Comparison of ENCODE assay signal across 21 mouse cellular contexts in the genomic region with DNA sequence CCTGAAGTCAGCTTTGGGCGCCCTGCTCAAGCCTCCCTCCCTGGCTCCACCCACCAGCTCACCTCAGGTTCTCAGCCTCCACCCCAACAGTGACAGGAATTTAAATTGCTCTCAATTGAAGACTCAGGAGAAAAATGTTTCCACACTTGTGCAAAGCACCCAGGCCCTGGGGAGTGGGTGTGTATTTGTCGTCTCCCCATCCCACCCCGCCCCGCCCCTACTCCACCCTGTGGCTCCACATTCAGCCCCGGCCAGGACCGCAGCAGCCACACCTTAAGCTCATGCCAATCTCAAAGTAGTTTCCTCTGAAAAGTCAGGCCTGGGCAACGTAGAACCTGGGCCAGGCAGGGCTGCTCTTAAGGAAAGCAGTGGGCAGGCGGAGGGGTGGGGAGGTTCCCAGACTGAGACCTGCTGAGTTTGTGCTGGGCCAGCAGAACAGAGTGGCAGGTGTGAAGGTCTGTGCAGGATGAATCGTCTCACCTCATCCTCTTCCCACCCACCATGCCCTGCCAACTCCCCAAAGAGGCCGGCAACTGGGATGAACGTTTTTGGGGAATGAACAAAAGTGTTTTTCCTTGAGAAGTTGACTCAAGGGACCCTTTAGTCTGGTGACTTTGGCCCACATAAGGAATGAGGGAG. TPM values are rescaled to one million over a fixed set of nuclear protein-coding genes. Genes with fewer than 3 reads are reported as not detected.
A peak's percentile ranks its signal among the peaks of the same experiment; 100 is the strongest.
DNase-seq lines count a peak whose midpoint lies in the region; ATAC-seq and TF ChIP-seq lines count a peak whose summit lies in the region.
"Had no signal": no experiment of that assay in that cellular context is flagged by ENCODE, and none has a peak within 500 bp of the region (broad histone marks: within the 10 kb centered on the region; RNA-seq: fewer than 3 reads in every experiment).

No protein-coding gene starts in this region.

- H3K9me3 ChIP-seq in intestine, embryonic 15.5 days, result no peaks in the 10 kb centered on the region
- H3K9me3 ChIP-seq in intestine, postnatal 0 days (ENCODE audit: control insufficient read depth), result no peaks in the 10 kb centered on the region
- no peaks in the 10 kb centered on the region for H3K9me3 ChIP-seq in E14TG2a.4 (ENCODE audit: low read length)
- no peaks in the 10 kb centered on the region for H3K9me3 ChIP-seq in forebrain, embryonic 12.5 days
- H3K9me3 ChIP-seq in kidney, embryonic 16.5 days (ENCODE audit: low read length), result no peaks in the 10 kb centered on the region
- H3K9me3 ChIP-seq: forebrain, embryonic 13.5 days; heart, embryonic 13.5 days; hindbrain, embryonic 12.5 days; neural tube, embryonic 12.5 days had no signal

- ATAC-seq in intestine, embryonic 15.5 days, result peak; percentile 48
- ATAC-seq in intestine, postnatal 0 days, result no peak
- no peak for ATAC-seq in forebrain, embryonic 12.5 days (ENCODE audit: low FRiP score)
- no peak for ATAC-seq in kidney, embryonic 16.5 days (ENCODE audit: low FRiP score, low TSS enrichment)
- ATAC-seq: forebrain, embryonic 13.5 days; inflammation-experienced regulatory T-cells, adult 6 months; Patski had no signal

- TF ChIP-seq CTCF in intestine, postnatal 0 days (IDR thresholded peaks at IDR 0.05; ENCODE audit: low read depth), result no peak
- no peak for TF ChIP-seq CTCF in E14TG2a.4 (conservative IDR thresholded peaks at IDR 0.05; ENCODE audit: low read length)

- DNase-seq in R1 (ENCODE audit: low read depth, low spot score), result peak; percentile 51
- DNase-seq: cerebellum, adult 9-10 months; gastrocnemius, postnatal 25 days; kidney, postnatal 10 days; lung, postnatal 10 days; right cerebral cortex, postnatal 14 days; thymus, postnatal 36 days had no signal

- no peak overlapping the region for H3K4me3 ChIP-seq in intestine, embryonic 15.5 days (replicated peaks)
- no peak overlapping the region for H3K4me3 ChIP-seq in intestine, postnatal 0 days (ENCODE audit: low read depth, low read length)
- H3K4me3 ChIP-seq in E14TG2a.4 (replicated peaks; ENCODE audit: low read length) (peak overlapping the region; percentile 5; the same call in 1 of the 2 replicates), myocyte (no peak overlapping the region)
- H3K4me3 ChIP-seq in forebrain, embryonic 12.5 days (replicated peaks), result no peak overlapping the region
- H3K4me3 ChIP-seq in kidney, embryonic 16.5 days (ENCODE audit: low read length), result no peak overlapping the region
- H3K4me3 ChIP-seq: forebrain, embryonic 13.5 days; heart, embryonic 13.5 days; hindbrain, embryonic 12.5 days; layer of hippocampus, adult 2 months; megakaryocyte, embryonic 14.5 days; neural tube, embryonic 12.5 days had no signal

- peaks cover 7% of the 10 kb centered on the region; the same call in 1 of the 2 replicates for H3K4me1 ChIP-seq in intestine, embryonic 15.5 days (replicated peaks)
- peaks cover 5% of the 10 kb centered on the region; the same call in 1 of the 2 replicates for H3K4me1 ChIP-seq in intestine, postnatal 0 days (replicated peaks; ENCODE audit: control insufficient read depth, insufficient read depth, low read length)
- peaks cover 26% of the 10 kb centered on the region for H3K4me1 ChIP-seq in E14TG2a.4 (replicated peaks; ENCODE audit: low read depth, low read length)
- peaks cover 8% of the 10 kb centered on the region for H3K4me1 ChIP-seq in forebrain, embryonic 12.5 days
- H3K4me1 ChIP-seq in kidney, embryonic 16.5 days (ENCODE audit: insufficient read depth, low read length), result no peaks in the 10 kb centered on the region

- H3K9ac ChIP-seq in intestine, embryonic 15.5 days, result no peak overlapping the region
- no peak overlapping the region for H3K9ac ChIP-seq in intestine, postnatal 0 days (ENCODE audit: low read depth, low read length)
- H3K9ac ChIP-seq in forebrain, embryonic 12.5 days, result no peak overlapping the region
- no peak overlapping the region for H3K9ac ChIP-seq in kidney, embryonic 16.5 days (replicated peaks; ENCODE audit: low read length)
- H3K9ac ChIP-seq: forebrain, embryonic 13.5 days; heart, embryonic 13.5 days; hindbrain, embryonic 12.5 days; neural tube, embryonic 12.5 days had no signal

- H3K79me2 ChIP-seq in myocyte (ENCODE audit: control insufficient read depth, insufficient read depth), result no peaks in the 10 kb centered on the region

- TF ChIP-seq POLR2A in myocyte (IDR thresholded peaks at IDR 0.05; ENCODE audit: insufficient read length, low read depth), result peak; percentile 50

- no peak overlapping the region for H3ac ChIP-seq in myocyte (ENCODE audit: control insufficient read depth, insufficient read length)

- no peak overlapping the region for H3K4me2 ChIP-seq in intestine, embryonic 15.5 days (replicated peaks)
- no peak overlapping the region for H3K4me2 ChIP-seq in intestine, postnatal 0 days (replicated peaks; ENCODE audit: low read depth)
- H3K4me2 ChIP-seq in myocyte (ENCODE audit: low read depth), result peak overlapping the region; percentile 63
- no peak overlapping the region for H3K4me2 ChIP-seq in forebrain, embryonic 12.5 days
- no peak overlapping the region for H3K4me2 ChIP-seq in kidney, embryonic 16.5 days (replicated peaks; ENCODE audit: low read depth, low read length)
- H3K4me2 ChIP-seq: forebrain, embryonic 13.5 days; heart, embryonic 13.5 days; hindbrain, embryonic 12.5 days; neural tube, embryonic 12.5 days had no signal

- no peaks in the 10 kb centered on the region for H3K36me3 ChIP-seq in intestine, embryonic 15.5 days
- no peaks in the 10 kb centered on the region for H3K36me3 ChIP-seq in intestine, postnatal 0 days (ENCODE audit: control insufficient read depth, insufficient read depth)
- H3K36me3 ChIP-seq in E14TG2a.4 (ENCODE audit: insufficient read depth, low read length), result no peaks in the 10 kb centered on the region
- H3K36me3 ChIP-seq in myocyte (ENCODE audit: control insufficient read depth, insufficient read depth), result peaks cover 16% of the 10 kb centered on the region
- H3K36me3 ChIP-seq in forebrain, embryonic 12.5 days (replicated peaks), result no peaks in the 10 kb centered on the region
- no peaks in the 10 kb centered on the region for H3K36me3 ChIP-seq in kidney, embryonic 16.5 days (ENCODE audit: insufficient read depth, low read length)
- H3K36me3 ChIP-seq: hindbrain, embryonic 12.5 days; neural tube, embryonic 12.5 days had no signal

- H3K27me3 ChIP-seq in intestine, embryonic 15.5 days (replicated peaks), result no peaks in the 10 kb centered on the region
- no peaks in the 10 kb centered on the region for H3K27me3 ChIP-seq in intestine, postnatal 0 days (replicated peaks; ENCODE audit: control insufficient read depth, insufficient read depth, low read length)
- H3K27me3 ChIP-seq in E14TG2a.4 (ENCODE audit: insufficient read depth, low read length) (peaks cover 43% of the 10 kb centered on the region), myocyte (ENCODE audit: control insufficient read depth, insufficient read depth, insufficient read length) (no peaks in the 10 kb centered on the region)
- H3K27me3 ChIP-seq in forebrain, embryonic 12.5 days, result no peaks in the 10 kb centered on the region
- H3K27me3 ChIP-seq in kidney, embryonic 16.5 days (ENCODE audit: insufficient read depth, low read length), result no peaks in the 10 kb centered on the region
- H3K27me3 ChIP-seq: forebrain, embryonic 13.5 days; heart, embryonic 13.5 days; hindbrain, embryonic 12.5 days; neural tube, embryonic 12.5 days; Patski had no signal

- 47% methylated on average over 11 of the region's 11 CpGs for WGBS in intestine, embryonic 15.5 days
- 37% methylated on average over 11 of the region's 11 CpGs for WGBS in intestine, postnatal 0 days
- WGBS in forebrain, embryonic 12.5 days, result 68% methylated on average over 11 of the region's 11 CpGs
- 57% methylated on average over 11 of the region's 11 CpGs for WGBS in kidney, embryonic 16.5 days

- H3K27ac ChIP-seq in intestine, embryonic 15.5 days, result no peak overlapping the region
- no peak overlapping the region for H3K27ac ChIP-seq in intestine, postnatal 0 days (ENCODE audit: low read depth, low read length)
- no peak overlapping the region for H3K27ac ChIP-seq in forebrain, embryonic 12.5 days
- no peak overlapping the region for H3K27ac ChIP-seq in kidney, embryonic 16.5 days (ENCODE audit: low read length)
- H3K27ac ChIP-seq: forebrain, embryonic 13.5 days; heart, embryonic 13.5 days; hindbrain, embryonic 12.5 days; layer of hippocampus, adult 2 months; neural tube, embryonic 12.5 days had no signal

TF ChIP-seq in myocyte, 11 proteins besides CTCF, POLR2A, EP300 and RAD21:
- peak; percentile 93 for TF ChIP-seq POLR2AphosphoS2 (IDR thresholded peaks at IDR 0.05; ENCODE audit: insufficient read length, low read depth)
- no peak for TF ChIP-seq MAX (IDR thresholded peaks at IDR 0.05; ENCODE audit: low read depth)
- TF ChIP-seq MYOD1 (IDR thresholded peaks at IDR 0.05; ENCODE audit: control insufficient read depth in 1 of 3, insufficient read length in 2 of 3, low read depth in 2 of 3), result peak in 1 of 3 experiments; percentile 52
TF ChIP-seq in myocyte: peak in this region for 2.

RNA-seq across cellular contexts. Expression of a gene that starts 21.1 kb away (rescaled TPM):
- 16.4 and 17.4 TPM in 2 replicates for polyA plus RNA-seq in intestine, embryonic 15.5 days (2015; fragmentation: Nextera tagmentation; extraction: Ambion mirVana)
- 56.8 and 73.9 TPM in 2 replicates for polyA plus RNA-seq in intestine, postnatal 0 days (2015; fragmentation: Nextera tagmentation; extraction: Ambion mirVana)
- 2,000 TPM for polyA plus RNA-seq in myocyte (2012; fragmentation: generic; extraction: Trizol)
- polyA plus RNA-seq in forebrain, embryonic 12.5 days (2016; fragmentation: Nextera tagmentation; extraction: Ambion mirVana), result 1.5 TPM in 2 replicates
- 9.4 and 37.2 TPM in 2 replicates for polyA plus RNA-seq in kidney, embryonic 16.5 days (2015; fragmentation: Nextera tagmentation; extraction: Ambion mirVana)

RNA-seq across cellular contexts. Expression of a gene that starts 38.9 kb away (rescaled TPM):
- 179 and 196 TPM in 2 replicates for polyA plus RNA-seq in intestine, embryonic 15.5 days (2015; fragmentation: Nextera tagmentation; extraction: Ambion mirVana)
- 208 and 224 TPM in 2 replicates for polyA plus RNA-seq in intestine, postnatal 0 days (2015; fragmentation: Nextera tagmentation; extraction: Ambion mirVana)
- 0.46 TPM for polyA plus RNA-seq in myocyte (2012; fragmentation: generic; extraction: Trizol)
- 0.84 and 0.87 TPM in 2 replicates for polyA plus RNA-seq in forebrain, embryonic 12.5 days (2016; fragmentation: Nextera tagmentation; extraction: Ambion mirVana)
- 29.1 and 30.8 TPM in 2 replicates for polyA plus RNA-seq in kidney, embryonic 16.5 days (2015; fragmentation: Nextera tagmentation; extraction: Ambion mirVana)

Comparison
In these comparisons a context has a peak if more than half of its experiments do, and no peak if none do; other contexts are left out.
1. RNA of a gene that starts 21.1 kb away (polyA plus RNA-seq): 2,000 TPM in myocyte (single experiment); 56.8 to 73.9 TPM in intestine, postnatal 0 days, 9.4 to 37.2 TPM in kidney, embryonic 16.5 days, 16.4 to 17.4 TPM in intestine, embryonic 15.5 days and 1.5 TPM in forebrain, embryonic 12.5 days; every median in the first group is over 10 times any median in the second.
2. RNA of a gene that starts 38.9 kb away (polyA plus RNA-seq): 208 to 224 TPM in intestine, postnatal 0 days, 179 to 196 TPM in intestine, embryonic 15.5 days and 29.1 to 30.8 TPM in kidney, embryonic 16.5 days; 0.84 to 0.87 TPM in forebrain, embryonic 12.5 days and 0.46 TPM in myocyte (single experiment); every median in the first group is over 10 times any median in the second.